Mouse (Mus musculus) 416B (cell line): ENCODE measurements around the gene Arvcf.

ENCODE experiments used
- DNase-seq: peaks from one replicate; pipeline ENCODE4 v3.0.0; 2011; ENCODE audit warnings: low read depth

Arvcf gene

DNA sequence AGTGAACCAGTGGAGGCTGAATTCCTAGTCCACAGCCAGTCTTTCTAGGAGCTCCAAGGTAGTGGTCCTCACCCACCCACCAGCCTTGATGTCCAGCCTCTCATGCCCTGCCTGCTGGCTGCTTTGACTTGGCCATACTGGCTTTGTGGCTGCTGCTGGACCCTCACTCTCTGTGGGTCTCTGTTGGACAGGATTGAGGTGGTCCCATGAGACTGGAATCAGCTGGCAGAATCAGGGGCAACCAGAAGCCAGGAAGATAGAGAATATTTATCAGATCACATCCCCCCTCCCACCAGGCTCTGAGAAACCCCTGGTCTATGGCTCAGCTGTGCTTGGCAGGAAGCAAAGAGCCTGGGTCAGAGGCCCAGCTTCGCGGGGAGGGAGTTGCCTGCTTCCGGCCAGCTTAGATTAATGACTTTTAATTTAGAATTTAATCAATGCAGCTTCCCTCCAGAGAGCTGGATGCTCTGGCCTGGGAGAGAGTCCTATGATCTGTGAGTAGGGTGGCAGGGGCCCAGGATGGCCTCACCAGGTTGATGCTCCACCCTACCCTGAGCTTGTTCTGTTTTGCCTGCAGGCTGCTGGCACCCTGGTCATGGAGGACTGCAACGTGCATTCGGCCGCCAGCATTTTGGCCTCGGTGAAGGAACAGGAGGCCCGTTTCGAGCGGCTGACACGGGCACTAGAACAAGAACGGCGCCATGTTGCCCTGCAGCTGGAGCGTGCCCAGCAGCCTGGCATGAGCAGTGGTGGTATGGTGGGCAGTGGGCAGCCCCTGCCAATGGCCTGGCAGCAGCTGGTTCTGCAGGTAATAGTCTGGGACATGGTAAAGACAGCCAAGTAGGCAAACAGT, 40.8 kb downstream of the Arvcf start:
- DNase-seq = no peak

DNA sequence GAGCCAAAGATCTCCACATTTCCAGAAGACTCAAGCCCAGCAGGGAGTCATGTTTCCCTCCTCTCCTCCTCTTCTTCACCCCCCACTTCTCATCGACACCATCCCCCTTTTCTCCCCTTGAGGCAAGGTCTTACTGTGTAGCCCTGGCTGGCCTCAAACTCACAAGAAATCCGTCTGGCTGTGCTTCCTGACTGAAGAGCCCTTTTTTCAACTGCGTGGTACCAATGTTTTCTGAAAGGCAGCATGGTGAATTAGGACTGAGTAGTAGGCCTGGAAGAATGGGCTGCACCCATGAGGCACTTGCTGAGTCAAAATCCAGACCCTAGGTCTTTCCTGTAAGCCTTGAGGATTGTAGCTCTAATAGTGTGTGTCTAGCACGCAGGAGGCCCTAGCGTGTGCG, 42.4 kb downstream of the Arvcf start:
- no peak for DNase-seq

DNA sequence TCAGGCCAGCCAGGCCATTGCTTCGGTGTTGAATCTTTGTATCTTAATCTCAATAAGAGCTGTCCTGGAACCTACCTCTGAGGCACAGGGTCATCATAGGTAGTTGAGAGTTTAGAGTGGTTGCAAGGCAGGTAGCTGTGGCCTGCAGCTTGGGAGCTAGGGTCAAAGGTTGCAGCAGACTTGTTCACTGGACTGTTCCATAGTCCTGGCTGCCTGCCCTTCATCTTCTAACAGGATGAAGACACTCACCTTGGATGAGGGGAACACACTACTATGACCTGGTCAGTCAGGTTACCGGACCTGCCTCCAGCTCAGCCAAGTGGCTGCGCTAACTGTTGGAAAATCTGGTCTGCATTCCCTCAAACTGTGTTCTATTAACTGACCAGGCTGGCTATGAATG, 43.1 kb downstream of the Arvcf start:
- no peak for DNase-seq

DNA sequence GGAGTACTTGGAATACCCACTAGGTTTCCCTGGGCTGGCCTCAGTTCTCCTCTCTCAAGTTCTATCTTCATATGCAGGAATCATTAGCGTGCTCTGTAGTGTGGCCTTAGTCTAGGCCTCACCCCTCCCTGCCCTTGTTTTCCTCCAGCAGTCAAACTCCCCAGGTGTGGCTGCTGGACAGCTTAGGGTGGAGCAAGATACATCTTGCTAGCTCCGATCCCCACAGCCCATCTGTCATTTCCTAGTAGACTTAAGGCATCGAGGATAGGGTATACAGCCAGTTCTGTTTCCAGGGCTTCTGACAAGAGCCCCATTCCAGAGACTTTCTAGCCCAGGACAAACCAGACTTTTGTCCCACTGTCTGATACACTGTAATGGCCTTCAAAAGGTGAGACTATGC, 43.7 kb downstream of the Arvcf start:
- DNase-seq = no peak

DNA sequence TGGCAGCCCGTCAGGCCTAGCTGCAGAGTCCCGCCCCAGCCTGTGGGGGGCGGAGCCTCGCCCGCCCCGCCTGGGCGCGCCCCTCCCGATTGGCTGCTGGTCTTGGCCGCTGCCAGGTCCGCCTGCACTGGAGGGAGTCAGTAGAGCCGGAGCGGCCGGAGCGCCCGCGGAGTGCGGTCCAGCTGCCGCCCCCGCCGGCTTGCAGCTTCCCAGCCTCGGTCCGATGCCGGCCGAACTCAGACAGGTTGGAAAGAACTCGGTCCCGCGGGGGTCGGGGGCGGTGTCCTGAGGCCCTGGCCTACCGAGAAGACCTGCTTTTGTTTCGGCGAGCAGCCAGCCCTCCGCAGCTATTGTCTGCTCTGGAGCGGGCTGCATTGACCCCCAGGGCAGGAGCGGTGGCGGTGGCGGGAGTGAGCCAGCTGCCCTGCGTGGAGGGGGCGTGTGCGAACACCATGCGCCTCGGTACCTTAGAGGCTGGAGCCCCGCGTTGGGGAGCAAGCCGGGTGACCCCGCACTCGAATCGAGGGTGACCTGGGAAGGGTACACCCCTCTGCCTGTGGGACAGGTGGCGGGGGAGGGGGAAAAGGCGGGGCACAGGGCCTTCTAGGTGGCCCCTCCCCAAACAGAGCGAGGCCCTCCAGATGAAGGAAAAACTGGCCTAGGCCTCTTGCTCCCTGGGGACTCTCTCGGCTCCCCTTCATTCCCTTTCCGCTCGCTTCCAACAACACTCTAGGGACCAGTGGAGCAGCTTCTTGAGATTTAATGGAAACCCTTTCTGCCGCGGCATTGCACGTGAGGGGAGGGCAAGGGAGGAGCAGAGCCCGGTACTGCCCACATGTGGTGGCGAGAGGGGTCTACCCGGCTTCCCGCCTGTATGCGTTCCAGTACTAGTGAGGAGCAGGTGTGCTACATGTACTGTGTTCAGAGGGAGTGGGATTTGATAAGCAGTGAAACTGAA, 44.8 kb downstream of the Arvcf start:
- peak; percentile 65 for DNase-seq

DNA sequence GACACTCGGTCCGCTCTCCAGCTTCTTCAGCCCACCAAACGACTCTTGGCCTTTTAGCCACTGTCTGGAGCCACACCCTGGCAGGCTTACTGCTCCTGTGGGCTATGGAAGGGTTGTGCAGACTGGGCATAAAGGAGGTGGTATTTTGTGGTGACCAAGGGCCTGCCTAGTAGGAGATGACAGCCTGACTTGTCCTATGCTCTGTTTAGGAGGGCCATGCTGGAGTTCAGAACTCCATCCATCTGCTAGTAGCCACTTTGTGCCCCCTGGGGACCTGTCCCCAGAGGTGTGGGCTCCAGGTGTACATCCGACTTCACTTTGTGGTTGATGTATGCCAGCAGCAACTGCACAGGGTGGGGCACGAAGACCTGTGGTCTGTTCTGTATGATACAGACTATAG, 45.6 kb downstream of the Arvcf start:
- DNase-seq = no peak

DNA sequence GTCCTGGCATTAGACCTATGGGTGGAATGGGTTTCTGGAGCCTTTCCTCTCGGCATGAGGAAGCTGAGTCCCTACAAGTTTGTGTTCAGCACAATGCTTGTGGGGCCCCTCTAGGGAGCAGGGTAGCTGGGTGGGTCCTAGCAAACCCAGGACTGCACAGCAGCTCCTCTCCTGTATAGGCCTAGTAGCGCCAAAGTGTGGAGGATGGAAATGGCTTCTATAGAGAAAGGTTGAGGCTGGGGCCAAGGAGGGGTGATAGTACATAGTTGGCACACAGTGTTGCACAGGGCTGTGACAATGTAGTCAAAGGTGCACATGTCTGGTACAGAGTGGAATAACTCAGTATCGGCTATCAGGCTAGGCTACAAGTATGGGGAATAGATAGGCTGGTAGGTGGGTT, 46.1 kb downstream of the Arvcf start:
- no peak for DNase-seq

DNA sequence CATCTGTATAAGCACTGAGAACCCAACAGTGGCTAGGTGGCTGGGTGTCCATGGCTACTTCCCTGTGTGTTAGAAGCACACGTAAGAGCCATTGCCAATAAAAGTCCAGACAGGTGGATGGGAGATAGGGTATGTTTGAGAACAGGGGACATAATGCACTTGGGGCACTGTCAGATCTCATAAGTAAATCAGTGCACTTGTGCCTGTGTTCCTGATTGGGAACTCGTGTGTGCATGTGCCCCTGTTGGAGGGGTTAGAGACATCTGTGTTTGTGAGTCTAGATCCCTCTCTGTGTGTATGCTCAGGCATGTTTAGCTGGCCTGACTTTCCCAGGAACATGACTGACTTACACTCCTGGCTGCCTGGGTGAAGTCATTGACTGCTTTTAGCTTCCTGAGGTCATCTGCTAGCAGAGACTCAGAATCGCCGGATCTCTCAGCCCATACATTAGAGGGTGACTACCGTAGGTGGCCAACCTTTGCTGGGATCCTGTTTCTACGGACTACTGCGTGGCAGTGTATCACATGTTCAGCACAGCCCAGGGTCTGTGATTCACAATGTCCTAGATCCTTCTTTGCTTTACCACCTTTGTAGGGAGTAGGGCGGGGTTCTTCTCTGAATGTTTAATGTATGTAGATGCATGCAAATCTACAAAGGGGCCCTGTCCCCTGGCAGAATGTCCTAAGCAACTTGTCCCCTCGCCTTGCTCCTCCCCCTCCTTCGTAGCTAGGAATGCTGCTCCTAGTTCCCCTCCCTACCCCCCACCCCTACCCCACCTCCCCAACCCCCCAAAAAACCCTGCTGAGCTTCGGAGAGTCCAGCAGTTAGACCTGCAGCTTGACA, 47.0 kb downstream of the Arvcf start:
- no peak for DNase-seq

DNA sequence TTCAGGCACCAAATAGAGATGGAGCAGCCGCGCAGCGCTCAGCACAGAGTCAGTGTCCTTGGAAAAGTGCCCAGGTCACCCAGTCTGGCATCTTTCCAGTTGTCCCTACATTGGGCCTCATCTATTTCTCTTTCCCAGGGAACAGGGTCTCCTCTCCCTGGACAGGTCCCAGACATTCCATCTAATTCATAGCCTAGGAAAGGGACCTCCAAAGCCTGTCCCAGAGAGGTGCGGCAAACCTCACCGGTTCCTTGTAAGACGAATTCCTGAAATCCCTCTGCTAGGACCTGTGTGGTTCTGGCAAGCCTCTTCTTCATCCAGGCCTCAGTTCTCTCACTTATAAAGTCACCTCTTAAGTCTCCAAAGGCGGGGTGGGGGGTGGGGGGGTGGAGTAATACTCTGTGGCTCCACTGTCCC, 47.6 kb downstream of the Arvcf start:
- DNase-seq = no peak

DNA sequence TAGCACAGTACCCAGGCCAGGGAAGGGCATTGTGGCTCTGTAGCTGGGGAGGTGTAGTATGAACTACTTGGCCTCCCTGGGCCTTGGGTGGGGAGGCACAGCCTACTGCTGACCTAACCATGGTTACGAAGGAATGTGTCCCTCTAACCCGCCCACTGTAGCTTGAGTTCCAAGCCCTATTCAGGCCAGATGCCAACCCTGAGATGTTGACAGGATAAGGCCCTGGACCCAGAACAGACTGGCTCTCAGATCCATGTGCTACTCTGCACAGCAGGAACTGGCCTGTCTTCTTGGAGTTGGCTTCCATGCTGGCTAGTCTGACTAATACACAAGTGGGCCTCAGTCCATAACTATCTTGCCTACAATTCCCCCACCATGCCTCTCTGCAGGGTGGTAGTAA, 48.2 kb downstream of the Arvcf start:
- no peak for DNase-seq

DNA sequence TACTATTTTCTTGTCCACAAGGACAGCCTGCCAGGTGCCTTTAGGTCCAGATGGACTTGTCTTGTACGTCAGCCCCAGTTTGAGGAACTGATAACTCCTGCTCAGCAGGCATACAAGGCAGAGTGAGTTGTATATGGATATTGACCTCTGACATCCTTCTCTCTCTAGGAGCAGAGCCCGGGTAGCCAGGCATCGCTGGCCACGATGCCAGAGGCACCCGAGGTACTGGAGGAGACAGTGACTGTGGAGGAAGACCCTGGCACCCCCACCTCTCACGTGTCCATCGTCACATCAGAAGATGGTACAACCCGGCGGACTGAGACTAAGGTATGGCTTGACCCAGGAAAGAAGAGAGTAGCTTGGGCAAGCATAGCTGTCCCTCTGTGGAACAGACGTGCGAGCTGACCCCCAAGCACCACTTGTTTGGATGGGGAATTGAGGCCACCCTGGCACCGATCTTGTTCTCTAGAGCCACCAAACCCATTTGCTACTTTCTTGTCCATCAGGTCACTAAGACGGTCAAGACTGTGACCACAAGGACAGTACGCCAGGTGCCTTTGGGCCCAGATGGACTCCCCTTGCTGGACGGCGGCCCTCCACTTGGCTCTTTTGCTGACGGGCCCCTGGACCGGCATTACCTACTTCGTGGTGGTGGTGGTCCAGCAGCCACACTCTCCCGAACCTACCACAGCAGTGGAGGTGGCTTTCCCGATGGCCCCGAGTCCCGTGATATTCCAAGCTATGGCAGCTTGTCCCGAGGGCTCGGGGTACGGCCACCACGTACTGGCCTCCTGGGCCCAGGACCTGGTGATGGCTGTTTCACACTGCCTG, 49.0 kb downstream of the Arvcf start:
- DNase-seq = no peak

DNA sequence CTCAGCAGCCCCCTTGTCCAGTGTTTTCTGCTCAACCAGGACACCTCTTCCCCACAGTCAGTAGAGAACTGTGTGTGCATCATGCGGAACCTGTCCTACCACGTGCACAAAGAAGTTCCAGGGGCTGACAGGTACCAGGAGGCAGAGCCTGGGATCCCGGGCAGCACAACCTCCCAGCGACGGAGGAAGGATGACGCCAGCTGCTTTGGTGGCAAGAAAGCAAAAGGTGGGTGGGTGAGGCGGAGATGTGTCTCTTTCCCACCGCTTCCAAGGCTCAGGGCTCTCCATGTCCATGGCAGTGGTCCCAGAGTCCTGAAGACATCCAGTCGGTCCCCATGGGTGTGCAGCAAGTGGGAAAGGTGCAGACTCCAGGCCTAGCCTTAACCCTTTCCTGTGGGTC, 52.0 kb downstream of the Arvcf start:
- DNase-seq = no peak

DNA sequence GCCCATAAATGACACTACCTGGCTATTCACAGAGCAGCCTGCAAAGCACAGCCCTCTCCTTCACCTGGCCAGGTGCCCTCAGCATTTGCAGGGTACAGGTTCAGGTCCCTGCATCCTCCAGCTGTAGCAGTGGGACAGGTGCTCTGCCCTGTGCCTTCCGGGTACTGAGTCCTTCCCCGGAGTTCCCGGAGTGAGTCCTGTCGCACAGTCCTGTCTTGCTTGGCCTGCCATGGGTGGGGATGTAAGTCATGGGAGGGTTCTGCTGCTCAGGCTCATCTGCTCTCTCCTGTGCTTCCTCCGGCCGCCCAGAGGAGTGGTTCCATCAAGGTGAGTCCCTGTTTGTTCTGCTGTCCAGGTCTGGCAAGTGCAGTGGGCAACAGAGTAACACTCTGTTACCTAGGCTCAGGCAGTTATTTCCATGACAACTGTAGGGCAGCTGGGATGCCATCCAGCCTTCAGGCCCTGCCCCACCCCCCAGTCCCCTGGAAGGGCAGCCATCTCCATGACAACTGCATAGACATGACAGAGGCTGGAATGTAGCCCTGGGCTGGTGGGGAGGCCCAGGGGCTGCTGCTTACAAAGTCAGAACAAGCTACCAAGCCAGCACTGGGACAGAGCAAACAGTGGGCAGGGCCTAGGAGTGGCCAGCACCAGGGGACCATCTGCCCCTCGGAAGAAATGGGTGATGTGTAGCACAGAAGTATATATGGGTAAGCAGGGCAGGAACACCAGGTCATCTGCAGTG, 52.7 kb downstream of the Arvcf start:
- DNase-seq = no peak

DNA sequence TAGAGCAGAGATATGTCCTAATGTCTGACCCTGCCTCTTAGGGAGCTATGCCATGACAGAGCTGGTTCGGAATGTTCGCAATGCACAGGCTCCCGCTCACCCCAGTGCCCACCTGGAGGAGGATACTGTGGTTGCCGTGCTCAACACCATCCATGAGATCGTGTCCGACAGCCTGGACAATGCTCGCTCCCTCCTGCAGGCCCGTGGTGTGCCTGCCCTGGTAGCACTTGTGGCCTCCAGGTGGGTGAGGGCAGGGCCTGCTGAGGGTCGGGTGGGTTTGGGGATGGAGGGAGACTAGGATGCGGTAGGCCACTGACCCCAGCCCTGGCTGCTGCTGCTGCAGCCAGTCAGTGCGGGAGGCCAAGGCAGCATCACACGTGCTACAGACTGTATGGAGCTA, 55.3 kb downstream of the Arvcf start:
- no peak for DNase-seq

DNA sequence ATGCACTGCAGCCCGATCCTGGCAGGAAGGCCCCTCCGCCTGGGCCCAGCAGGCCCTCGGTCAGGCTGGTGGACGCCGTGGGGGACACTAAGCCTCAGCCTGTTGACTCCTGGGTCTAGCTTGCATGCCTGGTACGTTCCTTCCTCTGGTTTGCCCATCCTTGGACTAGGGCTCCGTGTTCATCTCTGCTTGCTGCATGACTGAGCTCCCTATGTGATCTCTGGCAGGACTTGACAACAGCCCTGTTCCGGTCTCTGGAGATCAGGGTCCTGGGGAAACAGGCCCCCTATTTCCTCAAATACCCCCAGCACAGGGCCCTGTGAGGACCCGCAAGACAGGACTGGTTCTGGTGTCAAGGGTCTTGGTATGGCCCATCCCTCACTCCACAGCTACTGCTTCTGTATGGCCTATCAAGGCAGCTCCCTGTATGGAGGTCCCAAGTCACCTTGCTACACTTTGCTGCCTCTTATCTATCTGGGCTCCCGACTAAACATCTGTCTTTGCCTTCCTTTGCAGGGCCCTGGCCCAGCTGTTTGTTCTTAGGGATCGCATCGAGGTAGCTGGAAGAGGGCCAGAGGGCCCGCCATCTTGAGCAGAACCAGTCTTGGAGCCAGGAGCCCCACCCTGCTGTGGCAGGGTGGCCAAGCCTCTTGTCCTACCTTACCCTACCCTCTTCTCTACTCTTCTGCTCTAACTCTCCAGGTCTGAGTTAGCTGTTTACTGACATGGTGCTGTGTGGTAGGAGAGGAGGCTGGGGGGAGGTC, 57.3 kb downstream of the Arvcf start:
- DNase-seq = no peak

DNA sequence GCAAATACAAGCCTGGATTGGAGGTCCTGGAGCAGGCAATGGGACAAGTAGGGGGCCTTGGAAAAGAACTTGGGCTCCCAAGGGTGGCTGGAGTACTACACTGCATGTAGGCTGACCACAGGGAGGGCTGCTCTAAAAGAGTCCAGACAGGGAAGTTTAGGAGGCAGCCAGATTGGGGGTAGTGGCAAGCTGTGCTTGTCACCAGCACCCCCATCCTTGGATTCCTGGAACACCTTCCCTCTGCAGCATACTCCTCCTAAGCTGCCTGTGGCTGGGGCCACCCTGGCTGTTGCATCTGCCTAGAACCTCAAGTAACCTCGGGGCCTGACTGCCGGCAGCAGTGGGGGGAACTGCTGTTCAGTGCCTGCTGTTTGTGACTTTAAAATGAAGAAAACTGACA, 57.9 kb downstream of the Arvcf start:
- no peak for DNase-seq

DNA sequence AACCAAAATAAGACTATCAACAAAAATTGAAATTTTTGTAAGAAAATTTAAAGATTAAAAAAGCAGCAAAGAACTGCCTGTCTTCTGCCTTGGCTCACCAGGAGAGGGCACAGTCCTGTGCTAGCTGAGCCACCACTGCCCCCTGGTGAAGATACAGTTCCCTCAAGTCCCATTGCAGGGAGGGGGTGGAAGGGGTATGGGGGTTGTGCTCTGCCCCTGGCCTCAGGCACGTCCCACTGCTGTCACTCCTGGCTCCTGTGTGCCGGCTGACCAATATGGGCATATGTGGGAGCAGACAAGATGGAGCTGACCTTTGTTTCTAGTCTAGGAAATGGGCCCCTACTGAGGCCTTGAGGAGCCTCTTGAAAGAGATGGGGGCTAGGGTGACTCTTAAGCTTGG, 58.3 kb downstream of the Arvcf start:
- DNase-seq = peak; percentile 70

DNA sequence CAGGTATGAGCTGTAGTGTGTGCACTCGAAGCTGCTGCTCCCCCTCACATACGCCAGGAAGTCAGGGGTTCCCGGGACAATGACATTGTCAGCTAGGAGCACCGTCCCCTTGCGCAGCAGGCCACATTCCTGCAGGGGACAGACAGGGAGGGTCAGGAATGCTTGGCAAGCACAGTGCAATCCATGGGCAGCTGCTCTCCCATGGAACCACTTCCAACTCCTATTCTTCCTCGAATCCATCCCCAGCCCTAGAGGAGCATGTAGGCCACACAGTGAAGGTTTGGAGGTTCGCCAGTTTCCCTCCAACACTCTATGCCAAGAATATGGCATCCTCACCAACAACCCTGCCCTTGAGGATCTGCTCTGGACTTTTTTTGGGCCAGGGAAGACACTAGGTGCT, 59.9 kb downstream of the Arvcf start:
- DNase-seq = no peak

DNA sequence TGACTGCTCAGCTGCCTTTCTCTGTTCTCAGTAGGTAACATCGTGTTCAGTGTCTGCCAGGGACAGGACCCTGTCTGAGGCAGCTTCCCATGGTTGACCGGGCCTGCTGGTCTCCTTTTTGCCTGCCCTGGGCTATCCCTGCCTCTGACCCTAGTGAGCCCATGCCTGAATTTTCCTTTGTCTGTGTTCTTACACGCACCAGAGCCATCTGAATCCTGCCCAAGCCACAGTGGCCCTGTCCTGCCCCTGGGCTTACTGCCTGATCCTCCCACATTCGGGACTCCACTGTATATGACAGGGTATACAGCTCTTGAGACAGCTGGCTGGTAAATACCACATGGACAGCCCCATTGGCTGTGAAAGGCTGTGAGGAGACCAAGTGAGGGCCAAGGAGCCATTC, 61.8 kb downstream of the Arvcf start:
- DNase-seq = no peak

DNA sequence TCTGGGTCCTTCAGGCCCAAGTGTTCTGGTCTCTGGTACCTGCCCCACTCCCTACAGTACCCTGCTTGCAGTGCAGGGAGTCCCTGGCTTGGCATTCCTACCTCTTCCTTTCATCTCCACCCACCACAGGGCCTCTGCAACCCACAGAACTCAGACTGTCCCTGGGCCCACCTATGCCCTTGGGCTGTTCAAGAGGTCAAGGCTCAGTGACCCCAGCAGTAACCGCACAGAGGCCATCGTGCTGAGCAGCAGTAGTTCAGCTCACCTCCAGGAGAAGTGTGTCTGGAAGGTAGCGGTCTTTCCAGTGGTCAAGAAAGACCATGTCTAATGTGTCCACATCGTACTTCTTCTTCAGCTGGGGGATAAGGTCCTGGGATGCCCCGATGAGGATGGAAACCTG, 62.4 kb downstream of the Arvcf start:
- DNase-seq = no peak
